Mouse (Mus musculus) liver, embryonic 14.5 days (tissue): Measurements from ENCODE around the gene Zbtb1. TPM values are rescaled to one million over a fixed set of nuclear protein-coding genes. Genes with fewer than 3 reads are reported as not detected.

Experiments used
- ATAC-seq: fragments of 200-750 bp; cut with Nextera tagmentation; 2 replicates; pipeline ENCODE4 v1.8.0; 2017; ENCODE audit warnings: moderate number of reproducible peaks, mild to moderate bottlenecking, moderate library complexity; ENCODE audit not compliant: insufficient read depth
- DNase-seq, 3 experiments: peaks; one replicate each; pipeline ENCODE4 v3.0.0-alpha.2; 2012 to 2013; ENCODE audit warnings: low read depth in 3 of 3, low spot score in 3 of 3
- H3K27ac ChIP-seq: fragments of 300-500 bp; sonication (generic); 2 replicates; pipeline ENCODE4 v1.5.1; 2014; ENCODE audit warnings: moderate library complexity, mild to moderate bottlenecking, control low read depth, inconsistent platforms
- H3K27me3 ChIP-seq: fragments of 300-500 bp; sonication (generic); 2 replicates; pipeline ENCODE4 v1.6.1; 2014; ENCODE audit warnings: mild to moderate bottlenecking, low read length, moderate library complexity; ENCODE audit not compliant: control insufficient read depth, insufficient read depth
- H3K36me3 ChIP-seq: fragments of 300-500 bp; sonication (generic); replicated peaks from 2 replicates; pipeline ENCODE4 v1.6.1; 2014; ENCODE audit warnings: low read depth; ENCODE audit not compliant: control insufficient read depth, insufficient read depth
- H3K4me1 ChIP-seq, 2 experiments: fragments of 200-500 bp in 1 of 2; fragments of 300-500 bp in 1 of 2; sonication (generic) in 1 of 2; replicated peaks; 2 replicates each; pipeline ENCODE4 v1.6.1; 2012 to 2014; ENCODE audit warnings: antibody characterized with exemption in 1 of 2, inconsistent platforms in 1 of 2, low read length in 1 of 2; ENCODE audit not compliant: control insufficient read depth in 2 of 2, insufficient read depth in 2 of 2
- H3K4me2 ChIP-seq: fragments of 300-500 bp; sonication (generic); 2 replicates; pipeline ENCODE4 v1.6.1; 2014; ENCODE audit warnings: low read depth, mild to moderate bottlenecking, control low read depth, moderate library complexity
- H3K4me3 ChIP-seq, 2 experiments: fragments of 200-500 bp in 1 of 2; fragments of 300-500 bp in 1 of 2; sonication (generic) in 1 of 2; 2 replicates each; pipeline ENCODE4 v1.5.1; 2012 to 2014; ENCODE audit warnings: low read depth in 2 of 2, low read length in 2 of 2, mild to moderate bottlenecking in 2 of 2, control low read depth in 1 of 2, inconsistent platforms in 1 of 2, moderate library complexity in 1 of 2; ENCODE audit not compliant: insufficient read depth in 1 of 2
- H3K9ac ChIP-seq: fragments of 300-500 bp; sonication (generic); replicated peaks from 2 replicates; pipeline ENCODE4 v1.6.1; 2014; ENCODE audit warnings: mild to moderate bottlenecking, control low read depth, moderate library complexity
- H3K9me3 ChIP-seq: fragments of 300-500 bp; sonication (generic); 2 replicates; pipeline ENCODE4 v1.6.1; 2016; ENCODE audit warnings: low read length, mixed read lengths; ENCODE audit not compliant: control insufficient read depth
- CTCF ChIP-seq: IDR thresholded peaks from 2 replicates; pipeline ENCODE4 v1.5.1; 2016; ENCODE audit warnings: antibody characterized with exemption, low read depth, control low read depth
- EP300 ChIP-seq: IDR thresholded peaks from 2 replicates; pipeline ENCODE4 v1.6.1; 2016; ENCODE audit warnings: antibody characterized with exemption, low read depth
- WGBS: fragments of 180-500 bp; shearing (Covaris S2); extraction: QIAGEN DNeasy Blood & Tissue Kit; methylation state at CpG from one replicate; pipeline ENCODE4 v1.1.7; 2014; ENCODE audit not compliant: insufficient replicate concordance; 5-methylcytosine and 5-hydroxymethylcytosine counted together
- polyA plus RNA-seq, 2 experiments: library from polyadenylated mRNA; depleted of rRNA in 1 of 2; stranded (reverse) in 1 of 2; unstranded in 1 of 2; fragments of >200 nt; fragmentation: Nextera tagmentation in 1 of 2; extraction: Ambion mirVana in 1 of 2; gene quantifications; 2 replicates each; pipeline versions ENCODE4 v1.2.1 to v1.2.3; 2012 to 2014

Zbtb1 gene
- polyA plus RNA-seq, 2 experiments: 2.6 to 3.5 TPM

- peak overlapping the region; percentile 77 for H3K27ac ChIP-seq
- DNase-seq: no peak
Observed at GRCm38 (mm10) chr12:76367096-76367995, 2.7 kb upstream of the Zbtb1 start.

GRCm38 (mm10) chr12:76368201-76368789 lies 1.8 kb upstream of the Zbtb1 start:
- H3K4me1 ChIP-seq: peaks cover 40 to 46% of the 10 kb centered on the region in 2 experiments
- WGBS: 5% methylated on average over 9 of the region's 9 CpGs

More at GRCm38 (mm10) chr12:76367096-76367995, 2.7 kb upstream of the Zbtb1 start:
- TF ChIP-seq CTCF (no peak), EP300 (no peak)
- WGBS: 18% methylated on average over 14 of the region's 14 CpGs
- no peaks in the 10 kb centered on the region for H3K27me3 ChIP-seq
- no peaks in the 10 kb centered on the region for H3K36me3 ChIP-seq
- no peak for ATAC-seq
- peaks cover 38 to 48% of the 10 kb centered on the region in 2 experiments for H3K4me1 ChIP-seq
- H3K9me3 ChIP-seq: no peaks in the 10 kb centered on the region
- H3K9ac ChIP-seq: peak overlapping the region; percentile 99
- H3K4me3 ChIP-seq: peak overlapping the region; percentile 36 to 98
- peak overlapping the region; percentile 99 for H3K4me2 ChIP-seq

GRCm38 (mm10) chr12:76368790-76369205 lies 1.3 kb upstream of the Zbtb1 start:
- ATAC-seq (peak; percentile 42), DNase-seq (peak in 2 of 3 experiments; percentile 42 to 62)
- Histone ChIP-seq H3K4me3 (peak overlapping the region; percentile 90 to 98), H3K9me3 (no peaks in the 10 kb centered on the region), H3K4me1 (peaks cover 37 to 44% of the 10 kb centered on the region in 2 experiments), H3K9ac (peak overlapping the region; percentile 99), H3K27me3 (no peaks in the 10 kb centered on the region), H3K27ac (peak overlapping the region; percentile 77), H3K4me2 (peak overlapping the region; percentile 99), H3K36me3 (no peaks in the 10 kb centered on the region)
- TF ChIP-seq EP300 (no peak), CTCF (no peak)
- WGBS: under 1% methylated on average over 26 of the region's 26 CpGs

More at GRCm38 (mm10) chr12:76368201-76368789, 1.8 kb upstream of the Zbtb1 start:
- TF ChIP-seq CTCF (no peak), EP300 (no peak)
- Histone ChIP-seq H3K27me3 (no peaks in the 10 kb centered on the region), H3K9me3 (no peaks in the 10 kb centered on the region), H3K4me2 (peak overlapping the region; percentile 99), H3K36me3 (no peaks in the 10 kb centered on the region), H3K27ac (peak overlapping the region; percentile 77), H3K9ac (peak overlapping the region; percentile 99), H3K4me3 (peak overlapping the region; percentile 90 to 98)
- DNase-seq (no peak), ATAC-seq (no peak)

GRCm38 (mm10) chr12:76369206-76369977 lies 674 bp upstream of the Zbtb1 start, which contains the start of gene Zbtb25:
Zbtb25 (minus strand) TSS chr12:76369602.
- DNase-seq: peak; percentile 70 to 76 (median 74)
- peak; percentile 73 for ATAC-seq
- WGBS: under 1% methylated on average over 94 of the region's 96 CpGs
- Histone ChIP-seq H3K27ac (peak within 1 kb of the TSS; percentile 77), H3K4me1 (peaks cover 42 to 46% of the 10 kb centered on the region in 2 experiments), H3K9ac (peak within 1 kb of the TSS; percentile 99), H3K36me3 (no peaks in the 10 kb centered on the region), H3K27me3 (no peaks in the 10 kb centered on the region), H3K4me2 (peak within 1 kb of the TSS; percentile 99), H3K9me3 (no peaks in the 10 kb centered on the region), H3K4me3 (peak within 1 kb of the TSS; percentile 90 to 98)
- TF ChIP-seq EP300 (no peak), CTCF (no peak)
